Mouse (Mus musculus) hindbrain, embryonic 12.5 days (tissue): ENCODE measurements around the gene Ascc3. TPM values are rescaled to one million over a fixed set of nuclear protein-coding genes. Genes with fewer than 3 reads are reported as not detected.
A peak's percentile ranks its signal among the peaks of the same experiment; 100 is the strongest.

Experiments used
- ATAC-seq: fragments of 200-750 bp; cut with Nextera tagmentation; 2 replicates; pipeline ENCODE4 v1.8.0; 2017; ENCODE audit warnings: moderate TSS enrichment; ENCODE audit not compliant: low FRiP score
- H3K27ac ChIP-seq: fragments of 300-500 bp; sonication (generic); 2 replicates; pipeline ENCODE4 v1.5.1; 2016; ENCODE audit warnings: mild to moderate bottlenecking
- H3K27me3 ChIP-seq: fragments of 300-500 bp; sonication (generic); 2 replicates; pipeline ENCODE4 v1.6.1; 2016; ENCODE audit warnings: mild to moderate bottlenecking
- H3K36me3 ChIP-seq: fragments of 300-500 bp; sonication (generic); 2 replicates; pipeline ENCODE4 v1.6.1; 2016; ENCODE audit warnings: mild to moderate bottlenecking
- H3K4me1 ChIP-seq: fragments of 300-500 bp; sonication (generic); 2 replicates; pipeline ENCODE4 v1.6.1; 2016
- H3K4me2 ChIP-seq: fragments of 300-500 bp; sonication (generic); replicated peaks from 2 replicates; pipeline ENCODE4 v1.6.1; 2016; ENCODE audit warnings: mild to moderate bottlenecking
- H3K4me3 ChIP-seq: fragments of 300-500 bp; sonication (generic); 2 replicates; pipeline ENCODE4 v1.5.1; 2016; ENCODE audit warnings: mild to moderate bottlenecking
- H3K9ac ChIP-seq: fragments of 300-500 bp; sonication (generic); 2 replicates; pipeline ENCODE4 v1.6.1; 2016; ENCODE audit warnings: mild to moderate bottlenecking, moderate library complexity
- H3K9me3 ChIP-seq: fragments of 300-500 bp; sonication (generic); replicated peaks from 2 replicates; pipeline ENCODE4 v1.6.1; 2016; ENCODE audit warnings: mild to moderate bottlenecking
- WGBS: fragments of 180-500 bp; shearing (Covaris S2); methylation state at CpG from one replicate; pipeline ENCODE4 v1.1.7; 2016; 5-methylcytosine and 5-hydroxymethylcytosine counted together
- polyA plus RNA-seq: library from polyadenylated mRNA; unstranded; fragments of >200 nt; fragmentation: Nextera tagmentation; extraction: Ambion mirVana; gene quantifications from 2 replicates; pipeline ENCODE4 v1.2.1, GENCODE M21; 2016

Gene Ascc3
- polyA plus RNA-seq, 1 experiment from 2014 or later = 25.6 TPM

- no peak overlapping the region for H3K4me3 ChIP-seq
- no peak for ATAC-seq
- no peaks in the 10 kb centered on the region for H3K4me1 ChIP-seq
- H3K27ac ChIP-seq = no peak overlapping the region
- no peaks in the 10 kb centered on the region for H3K27me3 ChIP-seq
- H3K36me3 ChIP-seq = no peaks in the 10 kb centered on the region
- H3K9me3 ChIP-seq = no peaks in the 10 kb centered on the region
- H3K4me2 ChIP-seq = no peak overlapping the region
- no peak overlapping the region for H3K9ac ChIP-seq
Observed at GRCm38 (mm10) chr10:50690324-50690723, 97.9 kb downstream of the Ascc3 start.

DNA sequence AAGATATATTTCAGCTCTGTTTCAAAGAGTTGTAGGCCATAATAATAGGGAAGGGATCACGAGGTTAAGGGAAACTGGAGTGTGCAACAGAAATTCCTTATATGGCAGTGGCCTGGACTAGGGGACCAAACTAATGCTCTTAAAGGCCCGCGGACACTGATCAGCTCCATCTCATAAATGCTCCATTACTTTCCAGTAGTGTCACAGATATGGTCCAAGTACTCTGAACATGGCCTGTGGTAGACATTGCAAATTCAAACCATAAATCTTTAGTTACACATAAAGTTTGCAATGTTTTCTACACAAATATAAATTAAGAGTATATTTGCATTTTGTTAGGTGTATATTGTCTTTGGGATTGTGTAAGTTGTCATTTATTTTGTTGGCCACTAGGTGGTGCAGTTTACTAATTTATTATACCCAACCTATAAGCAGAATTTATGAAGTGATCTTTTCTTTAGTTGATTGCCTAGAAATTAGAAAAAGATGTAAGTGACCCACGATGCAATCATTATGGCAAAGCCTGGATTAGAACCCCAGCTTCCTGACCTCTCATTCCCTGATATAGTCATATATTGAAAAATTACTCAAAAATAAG is 106.5 kb downstream of the Ascc3 start:
- no peak overlapping the region for H3K27ac ChIP-seq
- 65% methylated on average over 4 of the region's 4 CpGs for WGBS
- no peaks in the 10 kb centered on the region for H3K36me3 ChIP-seq
- H3K9ac ChIP-seq = no peak overlapping the region
- no peaks in the 10 kb centered on the region for H3K4me1 ChIP-seq
- H3K27me3 ChIP-seq = no peaks in the 10 kb centered on the region
- H3K4me3 ChIP-seq = no peak overlapping the region
- H3K4me2 ChIP-seq = no peak overlapping the region
- no peaks in the 10 kb centered on the region for H3K9me3 ChIP-seq
- peak; percentile 69 for ATAC-seq

DNA sequence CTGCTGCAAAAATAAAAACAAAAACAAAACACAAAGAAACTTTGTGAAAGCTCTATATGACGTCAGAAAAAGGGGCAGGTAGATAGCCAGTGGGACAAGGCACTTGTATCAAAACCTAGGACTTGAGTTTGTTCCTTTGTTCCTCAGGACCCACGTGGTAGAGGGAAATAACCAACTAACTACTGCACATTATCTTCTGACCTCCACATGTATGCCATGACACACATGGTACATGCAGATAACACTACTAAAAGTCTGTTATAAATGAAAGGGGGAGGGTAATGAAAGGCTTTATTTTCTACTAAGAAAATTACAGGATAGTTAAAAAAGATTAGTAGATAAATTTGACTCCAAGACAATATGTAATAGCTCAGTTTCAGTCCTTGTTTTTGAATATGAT is 109.3 kb downstream of the Ascc3 start:
- Histone ChIP-seq H3K4me2 (no peak overlapping the region), H3K9ac (no peak overlapping the region), H3K36me3 (no peaks in the 10 kb centered on the region), H3K27me3 (no peaks in the 10 kb centered on the region), H3K4me1 (no peaks in the 10 kb centered on the region), H3K4me3 (no peak overlapping the region), H3K27ac (no peak overlapping the region), H3K9me3 (no peaks in the 10 kb centered on the region)
- ATAC-seq = no peak
- 84% methylated on average over 2 of the region's 2 CpGs for WGBS

GRCm38 (mm10) chr10:50702361-50702760 is 109.9 kb downstream of the Ascc3 start:
- no peak overlapping the region for H3K27ac ChIP-seq
- no peaks in the 10 kb centered on the region for H3K36me3 ChIP-seq
- no peak overlapping the region for H3K4me2 ChIP-seq
- ATAC-seq = no peak
- H3K4me1 ChIP-seq = no peaks in the 10 kb centered on the region
- 83% methylated on average over 3 of the region's 3 CpGs for WGBS
- H3K9ac ChIP-seq = no peak overlapping the region
- no peaks in the 10 kb centered on the region for H3K9me3 ChIP-seq
- no peak overlapping the region for H3K4me3 ChIP-seq
- no peaks in the 10 kb centered on the region for H3K27me3 ChIP-seq

DNA sequence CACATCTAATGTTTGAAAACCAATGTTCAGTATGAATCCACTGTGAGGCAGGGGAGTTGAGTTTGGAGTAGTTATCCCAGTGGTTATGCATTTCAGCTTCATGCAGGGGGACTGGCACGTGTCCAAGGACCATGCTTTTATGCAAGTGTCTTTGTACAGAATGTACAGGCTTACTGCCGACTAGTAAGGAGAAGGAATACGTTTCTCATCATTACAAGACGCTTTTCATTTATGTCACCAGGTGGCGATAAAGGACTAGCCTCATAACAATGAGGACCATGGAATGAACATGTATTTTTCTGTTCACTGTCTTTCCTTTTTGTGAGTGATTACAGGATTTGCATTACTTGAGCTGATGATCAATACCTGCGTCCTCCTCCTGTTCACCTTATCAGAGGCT is 111.7 kb downstream of the Ascc3 start:
- no peaks in the 10 kb centered on the region for H3K4me1 ChIP-seq

DNA sequence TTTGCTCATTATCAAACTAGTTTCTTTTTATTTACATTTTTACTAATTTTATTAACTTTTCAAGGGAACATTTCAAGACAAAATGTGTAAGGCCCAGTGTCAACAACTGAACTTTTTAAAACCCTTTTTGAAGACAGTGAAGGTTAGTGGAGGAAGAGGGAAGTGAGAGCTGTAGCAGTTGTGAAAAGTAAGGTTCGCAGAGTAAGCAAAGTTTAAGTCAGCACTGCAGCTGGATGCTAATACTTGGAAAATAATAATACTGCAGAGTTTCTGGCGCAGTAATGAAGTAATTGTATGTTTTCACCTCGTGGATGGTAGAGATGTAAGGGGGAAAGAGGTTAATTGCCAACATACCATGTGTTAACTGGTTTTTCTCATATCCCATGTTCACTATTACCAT is 112.4 kb downstream of the Ascc3 start:
- H3K4me3 ChIP-seq = no peak overlapping the region
- no peak overlapping the region for H3K4me2 ChIP-seq
- WGBS = 90% methylated on average over 3 of the region's 3 CpGs
- no peak for ATAC-seq
- H3K9ac ChIP-seq = no peak overlapping the region
- no peaks in the 10 kb centered on the region for H3K9me3 ChIP-seq
- no peak overlapping the region for H3K27ac ChIP-seq
- no peaks in the 10 kb centered on the region for H3K27me3 ChIP-seq
- H3K4me1 ChIP-seq = no peaks in the 10 kb centered on the region
- no peaks in the 10 kb centered on the region for H3K36me3 ChIP-seq

More for the DNA sequence above, 111.7 kb downstream of the Ascc3 start:
- 20% methylated on average over 6 of the region's 6 CpGs for WGBS
- Histone ChIP-seq H3K4me3 (no peak overlapping the region), H3K9me3 (no peaks in the 10 kb centered on the region), H3K36me3 (no peaks in the 10 kb centered on the region), H3K27me3 (no peaks in the 10 kb centered on the region), H3K27ac (no peak overlapping the region), H3K9ac (no peak overlapping the region), H3K4me2 (no peak overlapping the region)
- peak; percentile 76 for ATAC-seq

DNA sequence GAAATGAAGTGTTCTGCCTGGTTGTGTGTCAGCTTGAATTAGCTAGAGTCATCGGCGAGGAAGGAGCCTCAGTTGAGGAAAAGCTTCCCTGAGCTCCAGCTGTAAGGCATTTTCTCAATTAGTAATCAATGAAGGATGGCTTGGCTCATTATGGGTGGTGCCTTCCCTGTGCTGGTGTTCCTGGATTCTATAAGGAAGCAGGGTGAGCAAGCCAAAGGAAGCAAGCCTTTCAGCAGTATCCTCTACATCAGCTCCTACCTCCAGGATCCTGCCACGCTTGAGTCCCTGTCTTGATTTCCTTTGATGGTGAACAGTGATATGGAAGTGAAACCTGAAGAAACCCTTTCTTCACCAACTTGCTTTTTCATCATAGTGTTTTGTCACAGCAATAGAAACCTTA is 118.8 kb downstream of the Ascc3 start:
- Histone ChIP-seq H3K27me3 (no peaks in the 10 kb centered on the region), H3K9ac (no peak overlapping the region), H3K9me3 (no peaks in the 10 kb centered on the region), H3K4me1 (no peaks in the 10 kb centered on the region), H3K36me3 (peaks cover 4% of the 10 kb centered on the region; the same call in 1 of the 2 replicates), H3K4me2 (no peak overlapping the region), H3K27ac (no peak overlapping the region), H3K4me3 (no peak overlapping the region)
- no peak for ATAC-seq
- 87% methylated on average over 3 of the region's 3 CpGs for WGBS

DNA sequence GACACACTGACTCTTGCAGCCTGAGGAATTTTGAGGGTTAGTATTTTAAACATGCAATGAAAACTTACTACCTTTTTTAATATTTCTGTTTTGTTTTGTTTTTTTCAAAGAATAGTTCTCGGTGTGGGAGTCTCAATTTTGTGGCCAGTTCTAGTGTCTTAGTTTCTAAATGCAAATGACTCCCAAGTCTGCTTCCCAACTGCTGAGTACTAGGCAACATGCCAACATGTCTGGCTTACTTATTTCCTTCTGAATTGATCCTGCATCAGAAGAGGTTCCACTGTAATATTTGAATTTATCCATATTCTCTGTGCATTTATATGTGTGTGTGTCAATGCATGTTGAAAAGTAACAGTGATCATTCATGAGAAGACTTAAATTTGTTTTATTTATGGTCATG is 119.3 kb downstream of the Ascc3 start:
- 85% methylated on average over 1 of the region's 1 CpGs for WGBS
- ATAC-seq = no peak
- Histone ChIP-seq H3K4me2 (no peak overlapping the region), H3K9me3 (no peaks in the 10 kb centered on the region), H3K9ac (no peak overlapping the region), H3K4me1 (no peaks in the 10 kb centered on the region), H3K4me3 (no peak overlapping the region), H3K27ac (no peak overlapping the region), H3K36me3 (peaks cover 4% of the 10 kb centered on the region; the same call in 1 of the 2 replicates), H3K27me3 (no peaks in the 10 kb centered on the region)

DNA sequence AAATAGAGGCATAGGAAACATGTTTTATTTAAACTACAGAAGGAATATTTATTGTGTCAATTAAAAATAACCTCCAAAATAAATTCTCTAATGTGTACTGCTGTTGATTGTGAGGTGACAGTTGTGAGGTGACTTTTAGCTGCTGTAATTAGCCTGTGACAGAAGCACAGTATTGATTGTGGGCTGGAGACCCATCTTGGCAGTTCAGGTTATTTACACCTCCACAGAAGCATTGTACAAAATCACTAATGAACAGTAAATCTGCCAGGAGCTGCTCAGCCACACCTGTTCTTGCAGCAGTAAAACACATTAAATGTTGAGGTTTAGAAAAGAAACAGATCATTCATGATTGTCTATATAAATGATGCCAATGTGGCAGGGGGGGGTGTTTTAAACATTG is 141.0 kb downstream of the Ascc3 start:
- H3K27ac ChIP-seq = no peak overlapping the region
- no peak overlapping the region for H3K9ac ChIP-seq
- no peak overlapping the region for H3K4me2 ChIP-seq
- H3K27me3 ChIP-seq = no peaks in the 10 kb centered on the region
- ATAC-seq = no peak
- H3K4me1 ChIP-seq = no peaks in the 10 kb centered on the region
- no peak overlapping the region for H3K4me3 ChIP-seq
- H3K9me3 ChIP-seq = no peaks in the 10 kb centered on the region
- H3K36me3 ChIP-seq = no peaks in the 10 kb centered on the region; the same call in 1 of the 2 replicates

DNA sequence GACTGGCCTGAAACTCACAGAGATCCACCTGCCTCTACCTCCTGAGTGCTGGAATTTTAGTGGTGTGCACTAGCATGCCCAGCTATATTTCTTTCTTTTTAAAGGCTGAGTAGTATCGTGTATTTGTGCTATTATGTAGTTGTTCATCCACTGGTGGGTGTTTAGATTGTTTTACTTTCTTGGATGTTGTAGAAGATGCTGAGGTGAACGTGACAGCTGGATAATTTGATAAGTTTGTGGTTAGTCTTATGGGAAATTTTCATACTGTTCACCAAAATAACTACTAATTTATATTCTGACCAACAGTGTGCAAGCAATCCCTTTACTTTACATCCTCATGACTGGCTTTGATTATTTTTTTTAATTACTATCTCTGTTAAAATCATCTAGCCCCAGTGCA is 169.6 kb downstream of the Ascc3 start:
- H3K4me1 ChIP-seq = peaks cover 4% of the 10 kb centered on the region; the same call in 1 of the 2 replicates
- H3K27ac ChIP-seq = no peak overlapping the region
- no peak overlapping the region for H3K4me3 ChIP-seq
- no peak for ATAC-seq
- no peak overlapping the region for H3K4me2 ChIP-seq
- no peaks in the 10 kb centered on the region for H3K27me3 ChIP-seq
- WGBS = 86% methylated on average over 2 of the region's 2 CpGs
- no peak overlapping the region for H3K9ac ChIP-seq
- H3K9me3 ChIP-seq = no peaks in the 10 kb centered on the region
- no peaks in the 10 kb centered on the region for H3K36me3 ChIP-seq

DNA sequence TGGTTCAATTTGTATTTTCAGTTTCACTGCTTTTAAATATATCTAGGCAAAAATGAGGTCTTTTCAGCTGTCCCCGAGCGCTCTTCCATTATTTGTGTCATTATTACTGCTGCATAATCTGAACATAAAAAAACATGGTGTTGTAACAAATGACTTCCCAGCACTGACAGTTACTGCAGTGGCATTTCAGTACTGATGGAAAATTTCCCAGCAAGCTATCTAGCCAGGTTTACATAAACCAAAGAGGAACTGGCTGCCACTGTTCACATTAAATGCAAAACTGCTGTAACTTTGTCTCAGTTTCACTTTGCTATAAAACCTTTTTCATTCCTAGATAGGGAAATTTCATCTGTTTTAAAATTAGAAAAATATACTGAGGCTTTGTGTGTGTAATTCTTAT is 170.5 kb downstream of the Ascc3 start:
- Histone ChIP-seq H3K36me3 (no peaks in the 10 kb centered on the region), H3K9me3 (no peaks in the 10 kb centered on the region), H3K9ac (no peak overlapping the region), H3K4me1 (peaks cover 4% of the 10 kb centered on the region; the same call in 1 of the 2 replicates), H3K4me3 (no peak overlapping the region), H3K27me3 (no peaks in the 10 kb centered on the region), H3K4me2 (no peak overlapping the region), H3K27ac (no peak overlapping the region)
- no peak; the same call in 1 of the 2 replicates for ATAC-seq
- WGBS = 78% methylated on average over 2 of the region's 2 CpGs

DNA sequence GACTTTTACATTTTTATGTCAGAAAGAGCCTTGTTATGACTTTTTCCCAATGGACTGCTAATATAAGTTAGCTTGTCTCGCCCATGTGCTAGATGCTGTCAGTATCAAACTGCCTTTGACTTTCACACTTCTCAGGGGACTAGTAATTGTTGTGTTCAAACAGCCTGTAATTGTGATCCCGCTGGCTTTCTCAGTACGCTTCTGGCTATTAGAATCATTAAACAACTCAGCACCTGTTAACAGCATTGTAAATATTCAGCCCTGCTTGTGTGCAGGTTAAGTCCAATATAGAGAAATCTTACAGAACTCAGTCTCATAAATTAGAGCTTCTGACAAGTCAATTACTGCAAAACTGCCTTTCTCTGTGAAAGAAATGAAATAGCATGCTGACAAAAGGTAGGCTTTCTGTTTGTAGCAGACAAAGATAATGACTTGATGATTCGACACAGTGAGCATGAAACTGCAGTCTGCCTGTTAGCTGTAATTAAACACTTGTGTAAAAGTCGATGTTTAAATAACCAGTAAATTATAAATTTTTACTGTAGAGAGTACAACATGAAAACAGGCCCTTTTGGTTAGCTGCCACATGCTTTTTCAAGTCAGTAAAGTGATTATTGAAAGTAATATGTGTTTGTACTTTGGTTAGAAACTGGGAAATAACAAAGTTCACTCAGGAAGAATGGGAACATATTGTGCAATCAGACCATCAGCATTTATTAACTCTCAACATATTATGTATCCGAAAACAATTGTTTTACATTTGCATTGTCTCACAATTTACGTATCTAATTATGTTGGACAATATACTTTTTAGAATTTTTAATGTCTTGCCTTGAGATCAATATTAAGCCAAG is 171.2 kb downstream of the Ascc3 start:
- no peaks in the 10 kb centered on the region for H3K9me3 ChIP-seq
- H3K36me3 ChIP-seq = no peaks in the 10 kb centered on the region
- H3K9ac ChIP-seq = no peak overlapping the region
- no peak overlapping the region for H3K4me2 ChIP-seq
- H3K27ac ChIP-seq = no peak overlapping the region
- 56% methylated on average over 7 of the region's 7 CpGs for WGBS
- ATAC-seq = peak; percentile 66; the same call in 1 of the 2 replicates
- H3K4me1 ChIP-seq = peaks cover 4% of the 10 kb centered on the region; the same call in 1 of the 2 replicates
- no peaks in the 10 kb centered on the region for H3K27me3 ChIP-seq
- H3K4me3 ChIP-seq = no peak overlapping the region

- H3K4me1 ChIP-seq = no peaks in the 10 kb centered on the region
- H3K4me3 ChIP-seq = no peak overlapping the region
- WGBS = 64% methylated on average over 2 of the region's 2 CpGs
- no peaks in the 10 kb centered on the region for H3K36me3 ChIP-seq
- no peak for ATAC-seq
- H3K4me2 ChIP-seq = no peak overlapping the region
- no peak overlapping the region for H3K27ac ChIP-seq
- no peak overlapping the region for H3K9ac ChIP-seq
- H3K27me3 ChIP-seq = no peaks in the 10 kb centered on the region
- no peaks in the 10 kb centered on the region for H3K9me3 ChIP-seq
Observed at GRCm38 (mm10) chr10:50772811-50773210, 180.3 kb downstream of the Ascc3 start.
